Mouse (Mus musculus): ENCODE measurements around the gene Jsrp1.

The Jsrp1 gene

DNA sequence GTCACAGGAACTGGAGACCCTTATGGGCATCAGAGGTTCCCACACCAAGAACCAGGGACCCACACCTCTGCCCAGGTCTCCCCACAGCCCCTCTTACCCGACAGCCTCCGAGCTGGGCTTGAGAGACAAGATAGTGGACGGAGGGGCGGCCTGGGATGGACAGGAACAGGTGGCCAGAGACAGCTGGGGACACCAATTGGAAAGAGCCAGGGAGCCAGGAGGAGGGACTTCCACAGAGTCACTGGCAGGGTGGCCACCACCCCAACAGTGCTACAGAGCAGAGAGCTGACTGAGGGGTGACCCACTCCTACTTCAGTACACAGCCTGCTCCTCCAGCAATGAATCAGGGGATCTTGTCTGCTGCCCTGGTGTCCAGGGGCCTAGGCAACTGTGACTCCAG, at the start of gene Jsrp1:
Gene Jsrp1, minus strand, starts transcription at position 133 of the 400 bp plus-strand sequence.
- in situ Hi-C loops (cut with MboI; ENCODE audit: unreplicated experiment in 2 of 2), result loop anchor here in 1 of 2 experiments (5.0 kb wide), 2 partner anchors 51 to 184 kb away; no protein-coding TSS in a partner anchor

GRCm38 (mm10) chr10:80862305-80862704, 49.0 kb upstream of the Jsrp1 start:
- in situ Hi-C loops (cut with MboI; ENCODE audit: unreplicated experiment in 2 of 2), result no loop called here

DNA sequence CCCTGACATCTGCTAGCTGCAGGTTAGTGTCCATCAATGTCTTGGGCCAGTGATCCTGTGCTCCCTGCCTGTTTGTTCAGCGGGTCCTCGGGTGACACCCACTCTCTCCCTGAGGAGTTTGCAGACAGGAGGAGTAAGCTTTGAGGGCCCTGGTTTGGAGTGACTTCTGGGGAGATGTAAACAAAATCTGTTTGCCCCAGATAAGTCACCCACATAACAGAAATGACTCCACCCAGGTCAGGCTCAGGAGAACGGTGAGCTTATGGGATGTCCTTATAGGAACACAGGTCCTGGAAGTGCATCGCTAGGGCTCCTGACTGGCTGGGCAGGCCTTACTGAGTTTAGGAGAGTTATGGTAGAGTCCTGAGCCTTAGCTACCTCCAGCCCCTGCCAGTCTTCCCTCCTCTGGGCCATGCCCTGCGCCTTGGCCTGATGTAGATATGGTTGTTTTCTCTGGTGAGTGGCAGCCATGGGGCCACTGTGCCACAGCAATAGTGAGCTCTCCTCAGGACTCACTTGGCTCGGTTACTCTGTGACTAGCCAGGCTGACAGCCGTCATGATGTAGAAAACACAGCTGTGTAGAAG, 45.1 kb upstream of the Jsrp1 start:
- in situ Hi-C loops (cut with MboI; ENCODE audit: unreplicated experiment in 2 of 2), result no loop called here

- in situ Hi-C loops (cut with MboI; ENCODE audit: unreplicated experiment in 2 of 2), result no loop called here
Measured at GRCm38 (mm10) chr10:80857848-80858247, 44.5 kb upstream of the Jsrp1 start.

DNA sequence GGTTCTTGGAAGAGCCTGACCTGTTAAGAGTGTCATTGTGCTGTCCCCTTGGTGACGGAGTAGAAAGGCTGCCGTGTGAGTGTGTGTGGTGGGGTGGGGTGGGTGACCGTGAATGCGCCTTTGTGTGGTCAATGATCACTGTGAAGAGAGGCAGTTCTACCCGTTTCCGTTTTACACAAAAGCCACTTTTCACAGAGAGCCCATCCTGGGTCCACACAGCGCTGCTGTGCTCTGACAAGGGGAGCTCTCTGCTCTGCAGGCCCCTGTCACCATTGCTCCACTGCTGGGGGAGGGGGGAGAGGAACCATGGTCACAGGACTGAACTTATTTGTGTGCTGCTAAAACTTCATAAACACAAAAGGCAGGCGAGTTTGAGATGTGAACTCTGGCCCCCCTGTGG, 44.1 kb upstream of the Jsrp1 start:
- in situ Hi-C loops (cut with MboI; ENCODE audit: unreplicated experiment in 2 of 2), result no loop called here

GRCm38 (mm10) chr10:80856908-80857307, 43.6 kb upstream of the Jsrp1 start:
- in situ Hi-C loops (cut with MboI; ENCODE audit: unreplicated experiment in 2 of 2), result no loop called here

DNA sequence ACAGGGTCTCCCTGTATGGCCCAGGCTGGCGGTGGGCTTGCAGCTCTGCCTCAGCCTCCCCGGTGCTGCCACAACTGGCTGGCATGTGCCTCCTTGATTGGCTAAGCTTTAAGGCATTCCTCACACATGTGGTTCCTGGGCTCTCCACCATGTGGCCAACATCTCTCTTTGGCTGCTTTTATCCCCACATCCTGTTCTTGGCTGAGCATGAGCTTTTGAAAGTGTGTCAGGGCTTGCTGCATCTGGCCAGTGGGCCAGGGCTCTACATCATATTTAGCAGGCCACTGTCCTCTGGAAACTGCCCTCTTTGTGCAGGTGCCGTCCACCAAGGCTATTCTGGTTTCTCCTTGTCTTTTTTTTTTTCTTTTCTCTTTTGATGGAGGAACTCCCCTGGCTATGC, 43.0 kb upstream of the Jsrp1 start:
- in situ Hi-C loops (cut with MboI; ENCODE audit: unreplicated experiment in 2 of 2), result no loop called here

DNA sequence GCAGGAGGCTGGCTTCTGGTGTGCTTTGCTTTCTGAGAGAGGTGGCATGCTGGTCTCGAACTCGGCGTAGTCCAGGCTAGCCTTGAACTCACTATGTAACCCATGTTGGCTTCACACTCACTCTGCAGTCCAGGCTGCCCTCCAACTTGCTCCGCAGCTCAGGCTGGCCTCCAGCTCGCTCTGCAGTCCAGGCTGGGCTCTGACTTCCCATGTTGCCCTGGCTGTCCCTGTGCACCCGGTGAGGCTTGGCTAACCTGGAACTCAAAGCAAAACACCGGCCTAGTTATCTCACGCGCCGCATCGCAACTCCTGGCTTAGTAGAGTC, 42.4 kb upstream of the Jsrp1 start:
- in situ Hi-C loops (cut with MboI; ENCODE audit: unreplicated experiment in 2 of 2), result no loop called here

- in situ Hi-C loops (cut with MboI; ENCODE audit: unreplicated experiment in 2 of 2), result no loop called here
Measured at GRCm38 (mm10) chr10:80854913-80855748, 41.8 kb upstream of the Jsrp1 start, which contains the start of the genes Lsm7 and Sppl2b. Gene Lsm7 (minus strand): TSS chr10:80855209. Gene Sppl2b (plus strand): TSS chr10:80855275.

DNA sequence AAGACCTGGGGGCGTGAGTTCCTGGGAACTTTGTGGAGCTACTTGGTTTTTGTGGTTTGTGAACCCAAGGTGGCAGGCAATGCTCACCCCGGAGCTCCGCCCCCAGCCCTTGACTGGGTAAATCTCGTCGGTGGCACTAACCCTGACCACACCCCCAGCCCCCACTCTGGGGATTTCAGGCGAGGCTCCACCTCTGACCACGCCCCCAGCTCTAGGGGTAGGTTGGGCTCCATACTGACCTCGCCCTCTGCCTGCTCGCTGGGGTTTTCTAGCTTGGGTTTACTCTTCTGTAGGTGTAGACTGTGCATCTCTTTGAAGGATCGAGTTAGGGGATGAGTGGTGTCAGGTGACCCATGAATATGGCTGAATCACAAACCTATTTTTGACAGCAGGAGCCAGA, 35.3 kb upstream of the Jsrp1 start:
- in situ Hi-C loops (cut with MboI; ENCODE audit: unreplicated experiment in 2 of 2), result no loop called here

- in situ Hi-C loops (cut with MboI; ENCODE audit: unreplicated experiment in 2 of 2), result no loop called here
Measured at GRCm38 (mm10) chr10:80845732-80846131, 32.4 kb upstream of the Jsrp1 start.

- in situ Hi-C loops (cut with MboI; ENCODE audit: unreplicated experiment in 2 of 2), result no loop called here
Measured at GRCm38 (mm10) chr10:80845055-80845693, 31.9 kb upstream of the Jsrp1 start.

- in situ Hi-C loops (cut with MboI; ENCODE audit: unreplicated experiment in 2 of 2), result no loop called here
Measured at GRCm38 (mm10) chr10:80843931-80844547, 30.7 kb upstream of the Jsrp1 start, which contains the start of gene Lingo3. Gene Lingo3 (minus strand): TSS chr10:80844039.

DNA sequence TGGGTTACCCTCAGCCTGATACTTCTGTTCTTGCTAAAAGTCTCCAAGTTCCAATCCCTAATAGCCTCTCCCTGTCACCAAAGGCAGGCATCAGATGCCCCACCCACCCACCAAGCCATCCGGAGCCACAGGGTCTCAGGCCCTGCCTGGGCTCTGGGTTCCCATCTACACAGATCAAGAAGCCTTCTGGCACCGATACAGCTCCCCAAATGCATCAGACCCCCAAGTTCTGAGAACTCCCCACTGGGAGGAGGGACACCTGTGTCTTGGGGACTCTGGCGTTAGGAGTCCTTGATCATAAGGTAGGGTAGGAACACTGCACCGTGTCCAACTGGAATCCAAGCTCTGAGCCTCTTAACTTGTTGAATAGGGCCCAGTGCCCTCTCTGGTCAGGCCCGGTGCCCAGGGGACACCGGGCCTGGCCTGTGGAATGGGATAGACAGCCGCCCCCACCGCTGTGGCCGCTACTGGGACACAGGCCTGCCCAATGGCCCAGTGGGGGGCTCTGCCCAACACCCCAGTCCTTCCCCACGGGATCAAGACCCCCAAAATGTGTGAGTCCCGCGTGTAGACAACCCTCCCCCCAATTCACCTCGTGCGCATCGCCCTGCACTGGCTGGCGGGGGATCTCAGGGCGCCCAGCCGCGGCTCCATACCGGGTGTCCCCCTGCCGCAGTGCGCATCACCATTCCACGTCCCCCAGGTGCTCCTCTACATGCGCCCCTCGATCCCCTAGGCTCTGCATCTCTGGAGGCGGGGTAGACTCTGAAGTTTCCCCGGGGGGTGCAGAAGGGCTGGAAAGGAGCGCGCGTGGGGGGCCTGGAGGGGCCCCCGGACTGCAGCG, 30.0 kb upstream of the Jsrp1 start:
- in situ Hi-C loops (cut with MboI; ENCODE audit: unreplicated experiment in 2 of 2), result no loop called here

- in situ Hi-C loops (cut with MboI; ENCODE audit: unreplicated experiment in 2 of 2), result no loop called here
Measured at GRCm38 (mm10) chr10:80842334-80842733, 29.0 kb upstream of the Jsrp1 start.

- in situ Hi-C loops (cut with MboI; ENCODE audit: unreplicated experiment in 2 of 2), result no loop called here
Measured at GRCm38 (mm10) chr10:80841685-80842084, 28.4 kb upstream of the Jsrp1 start.

DNA sequence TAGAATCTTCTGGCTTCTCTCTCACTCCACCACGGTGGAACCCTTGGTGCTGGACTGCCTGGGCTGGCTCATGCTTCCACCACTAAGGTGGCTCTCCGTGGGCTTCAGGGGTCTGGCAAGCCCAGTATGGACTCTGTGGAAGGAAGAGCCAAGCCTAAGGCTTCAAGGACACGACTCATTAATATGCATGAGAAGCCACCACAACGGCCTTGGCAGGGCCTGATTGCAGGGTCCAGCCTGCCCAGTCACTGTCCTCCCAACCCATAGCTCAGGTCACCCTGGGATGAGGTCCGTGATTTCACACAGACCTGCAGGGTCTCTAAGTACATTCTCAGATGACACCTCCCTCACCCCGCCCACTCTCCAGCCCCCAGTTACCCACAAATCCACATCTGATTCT, 26.6 kb upstream of the Jsrp1 start:
- in situ Hi-C loops (cut with MboI; ENCODE audit: unreplicated experiment in 2 of 2), result no loop called here

DNA sequence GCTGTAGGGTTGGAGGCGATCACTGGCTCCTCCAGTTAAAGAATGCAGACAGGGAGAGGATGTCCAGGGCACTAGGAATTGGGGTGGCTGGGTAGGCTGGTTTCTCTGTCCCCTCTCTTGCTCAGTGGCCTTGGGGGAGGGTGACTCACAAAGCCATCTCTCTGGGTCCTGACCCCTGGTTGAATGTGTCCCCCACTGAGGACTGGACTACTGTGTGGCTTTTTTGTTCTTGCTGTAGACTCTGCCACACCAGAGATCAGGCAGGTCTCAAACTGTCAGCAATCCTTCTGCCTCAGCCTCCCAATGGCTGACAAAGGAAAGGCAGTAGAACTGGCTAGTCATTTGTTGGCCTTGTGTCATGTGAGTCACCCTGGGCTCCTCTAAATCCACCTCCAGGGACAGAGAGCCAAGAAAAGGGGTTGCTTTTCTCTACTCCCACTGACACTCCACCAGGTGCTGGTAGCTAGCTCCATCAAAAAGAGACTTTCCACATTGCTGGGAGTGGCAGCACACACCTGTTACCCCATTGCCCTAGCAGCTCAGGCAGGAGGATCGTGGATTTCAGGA, 25.1 kb upstream of the Jsrp1 start:
- in situ Hi-C loops (cut with MboI; ENCODE audit: unreplicated experiment in 2 of 2), result no loop called here

DNA sequence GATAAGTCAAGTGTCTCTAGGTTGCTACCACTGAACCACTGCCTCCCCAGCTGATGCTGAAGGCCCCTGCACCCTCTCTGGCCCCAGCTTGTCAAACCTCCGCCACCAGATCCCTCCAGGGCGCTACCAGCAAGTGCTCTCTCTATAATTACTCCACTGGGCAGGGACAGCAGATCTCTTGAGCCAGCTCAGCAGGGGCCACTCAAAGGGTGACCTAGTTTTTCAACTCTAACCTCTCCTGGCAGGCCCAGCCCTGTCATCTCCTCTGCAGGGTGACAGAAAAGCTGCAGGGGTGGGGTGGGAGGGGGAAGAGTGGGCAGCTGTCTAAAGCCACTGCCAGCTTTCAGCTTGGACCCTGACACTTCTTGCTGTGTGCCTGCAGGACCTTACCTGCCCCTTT, 24.5 kb upstream of the Jsrp1 start:
- in situ Hi-C loops (cut with MboI; ENCODE audit: unreplicated experiment in 2 of 2), result no loop called here

GRCm38 (mm10) chr10:80836949-80837379, 23.7 kb upstream of the Jsrp1 start:
- in situ Hi-C loops (cut with MboI; ENCODE audit: unreplicated experiment in 2 of 2), result no loop called here
